In the genomic region with DNA sequence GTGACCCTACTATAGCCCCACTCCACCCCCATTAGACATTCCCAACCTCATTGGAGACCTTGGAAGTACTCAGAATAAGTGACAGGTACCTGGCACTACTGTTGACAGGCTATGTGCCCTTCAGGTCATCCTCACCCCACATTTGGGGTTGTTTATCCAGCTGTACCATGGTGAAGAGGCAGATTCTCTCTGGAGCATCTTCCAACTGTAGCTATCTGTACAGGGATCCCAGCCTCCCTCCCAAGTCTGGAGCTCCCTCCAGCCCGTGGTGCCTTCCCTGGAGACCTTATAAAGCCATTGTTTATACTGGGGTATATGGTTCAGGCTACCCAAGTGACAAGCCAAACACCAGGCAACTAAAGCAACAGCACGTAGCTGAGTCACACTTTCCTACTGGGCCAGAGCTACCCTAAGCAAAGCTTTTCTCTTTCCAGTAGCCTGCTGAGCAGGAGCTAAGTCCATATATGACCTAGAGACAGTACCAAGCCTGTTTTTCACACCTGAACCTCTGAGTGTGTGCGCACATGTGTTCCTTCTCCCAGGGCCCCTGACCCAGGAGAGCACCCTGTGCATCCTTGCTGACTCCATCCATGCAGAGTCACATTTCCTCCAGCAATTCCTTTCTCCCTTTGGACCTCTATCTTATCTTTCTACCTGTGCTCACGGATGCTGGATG, we compare ENCODE assay signal across 1 mouse cellular context.
TF ChIP-seq lines count a peak whose summit lies in the region.

No protein-coding gene starts in this region.

TF ChIP-seq in MEL, 35 proteins besides CTCF, POLR2A, EP300 and RAD21:
- no peak for TF ChIP-seq USF2 (IDR thresholded peaks at IDR 0.05; ENCODE audit: borderline replicate concordance in 1 of 2, insufficient read depth in 1 of 2, low read depth in 1 of 2, low read length in 2 of 2)
- TF ChIP-seq ZC3H11A (IDR thresholded peaks at IDR 0.05; ENCODE audit: low read depth, low read length) = no peak
- TF ChIP-seq CHD1 (IDR thresholded peaks at IDR 0.05; ENCODE audit: low read depth, low read length) = 0 out of 2 replicates have a peak, but pooled peaks have one; percentile 62
- TF ChIP-seq KAT2A (conservative IDR thresholded peaks at IDR 0.05; ENCODE audit: low read depth, low read length) = no peak
- 0 out of 2 replicates have a peak, but pooled peaks have one; percentile 41 for TF ChIP-seq JUND (IDR thresholded peaks at IDR 0.05; ENCODE audit: low read depth, low read length)
- TF ChIP-seq MAFK (IDR thresholded peaks at IDR 0.05; ENCODE audit: borderline replicate concordance, low read depth, low read length) = peak; percentile 55; the same call in 1 of the 2 replicates
- TF ChIP-seq ZMIZ1 (IDR thresholded peaks at IDR 0.05; ENCODE audit: low read depth, low read length) = peak; percentile 20; the same call in 1 of the 2 replicates
- no peak for TF ChIP-seq E2F4 (IDR thresholded peaks at IDR 0.05; ENCODE audit: borderline replicate concordance, low read depth, low read length)
- no peak for TF ChIP-seq ZNF384 (IDR thresholded peaks at IDR 0.05; ENCODE audit: low read depth, low read length)
- TF ChIP-seq GABPA (IDR thresholded peaks at IDR 0.05; ENCODE audit: low read depth, low read length) = no peak
- TF ChIP-seq SMC3 (IDR thresholded peaks at IDR 0.05; ENCODE audit: low read depth, low read length) = peak; percentile 12; the same call in 1 of the 2 replicates
- no peak; the same call in 1 of the 2 replicates for TF ChIP-seq BHLHE40 (IDR thresholded peaks at IDR 0.05; ENCODE audit: borderline replicate concordance, low read depth, low read length)
- 0 out of 2 replicates have a peak, but pooled peaks have one; percentile 16 for TF ChIP-seq HCFC1 (IDR thresholded peaks at IDR 0.05; ENCODE audit: low read depth, low read length)
- no peak for TF ChIP-seq MYC (IDR thresholded peaks at IDR 0.05; ENCODE audit: low read depth, low read length)
- 0 out of 2 replicates have a peak, but pooled peaks have one; percentile 10 for TF ChIP-seq CHD2 (IDR thresholded peaks at IDR 0.05; ENCODE audit: low read length)
- TF ChIP-seq TAL1 (IDR thresholded peaks at IDR 0.05; ENCODE audit: low read length) = no peak
- TF ChIP-seq MEF2A (IDR thresholded peaks at IDR 0.05; ENCODE audit: extremely low read depth, insufficient replicate concordance, low read depth, low read length, poor library complexity, severe bottlenecking) = peak; percentile 21; the same call in 1 of the 2 replicates
- 0 out of 2 replicates have a peak, but pooled peaks have one; percentile 23 for TF ChIP-seq RCOR1 (IDR thresholded peaks at IDR 0.05; ENCODE audit: low read depth, low read length)
- TF ChIP-seq NELFE (IDR thresholded peaks at IDR 0.05; ENCODE audit: low read depth, low read length) = 0 out of 2 replicates have a peak, but pooled peaks have one; percentile 7
- 0 out of 2 replicates have a peak, but pooled peaks have one; percentile 38 for TF ChIP-seq ZKSCAN1 (IDR thresholded peaks at IDR 0.05; ENCODE audit: low read depth, low read length)
- TF ChIP-seq MXI1 (IDR thresholded peaks at IDR 0.05; ENCODE audit: low read depth, low read length) = no peak
- TF ChIP-seq TBP (IDR thresholded peaks at IDR 0.05; ENCODE audit: low read depth, low read length) = 0 out of 2 replicates have a peak, but pooled peaks have one; percentile 6
- TF ChIP-seq USF1 (IDR thresholded peaks at IDR 0.05; ENCODE audit: low read depth, low read length) = no peak
- no peak for TF ChIP-seq TCF12 (IDR thresholded peaks at IDR 0.05; ENCODE audit: low read depth, low read length)
- 0 out of 2 replicates have a peak, but pooled peaks have one; percentile 56 for TF ChIP-seq POLR2AphosphoS5 (IDR thresholded peaks at IDR 0.05; ENCODE audit: borderline replicate concordance, low read depth, low read length)
- TF ChIP-seq SIN3A (IDR thresholded peaks at IDR 0.05; ENCODE audit: low read length) = no peak
- no peak for TF ChIP-seq MAX (IDR thresholded peaks at IDR 0.05; ENCODE audit: low read length)
- peak; percentile 16; the same call in 1 of the 2 replicates for TF ChIP-seq MYB (IDR thresholded peaks at IDR 0.05; ENCODE audit: low read depth, low read length)
- no peak; the same call in 1 of the 2 replicates for TF ChIP-seq POLR2AphosphoS2 (IDR thresholded peaks at IDR 0.05; ENCODE audit: low read length)
- TF ChIP-seq NRF1 (IDR thresholded peaks at IDR 0.05; ENCODE audit: insufficient read depth, low read depth, low read length, poor library complexity, severe bottlenecking) = no peak
